Mouse (Mus musculus) CD4-positive, CD25-positive, alpha-beta regulatory T cell, adult 9 weeks (primary cell): ENCODE results near the gene Gm10720. TPM values are rescaled to one million over a fixed set of nuclear protein-coding genes. Genes with fewer than 3 reads are reported as not detected.

Source experiments
- polyA plus RNA-seq: library from polyadenylated mRNA; unstranded; fragments of 100-300 nt; shearing (Covaris generic); gene quantifications from one replicate; pipeline ENCODE4 v1.2.1, GENCODE M21; 2017

Gm10720 gene
- not detected for polyA plus RNA-seq

DNA sequence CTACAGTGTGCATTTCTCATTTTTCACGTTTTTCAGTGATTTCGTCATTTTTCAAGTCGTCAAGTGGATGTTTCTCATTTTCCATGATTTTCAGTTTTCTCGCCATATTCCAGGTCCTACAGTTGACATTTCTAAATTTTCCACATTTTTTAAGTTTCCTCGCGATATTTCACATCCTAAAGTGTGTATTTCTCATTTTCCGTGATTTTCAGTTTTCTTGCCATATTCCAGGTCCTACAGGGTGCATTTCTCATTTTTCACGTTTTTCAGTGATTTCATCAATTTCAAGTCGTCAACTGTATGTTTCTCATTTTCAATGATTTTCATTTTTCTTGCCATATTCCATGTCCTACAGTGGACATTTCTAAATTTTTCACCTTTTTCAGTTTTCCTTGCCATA is at the start of gene Gm10720:
Gene Gm10720 (plus strand): TSS at position 301 of the 400 bp plus-strand sequence.

DNA sequence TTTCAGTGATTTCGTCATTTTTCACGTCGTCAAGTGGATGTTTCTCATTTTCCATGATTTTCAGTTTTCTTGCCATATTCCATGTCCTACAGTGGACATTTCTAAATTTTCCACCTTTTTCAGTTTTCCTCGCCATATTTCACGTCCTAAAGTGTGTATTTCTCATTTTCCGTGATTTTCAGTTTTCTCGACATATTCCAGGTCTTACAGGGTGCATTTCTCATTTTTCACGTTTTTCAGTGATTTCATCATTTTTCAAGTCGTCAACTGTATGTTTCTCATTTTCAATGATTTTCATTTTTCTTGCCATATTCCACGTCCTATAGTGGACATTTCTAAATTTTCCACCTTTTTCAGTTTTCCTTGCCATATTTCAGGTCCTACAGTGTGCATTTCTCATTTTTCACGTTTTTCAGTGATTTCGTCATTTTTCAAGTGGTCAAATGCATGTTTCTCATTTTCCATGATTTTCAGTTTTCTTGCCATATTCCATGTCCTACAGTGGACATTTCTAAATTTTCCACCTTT is 14.9 kb upstream of the Gm10720 start, which contains the start of gene Gm10722:
Gene Gm10722 (plus strand): TSS at position 478 of the 528 bp plus-strand sequence.

DNA sequence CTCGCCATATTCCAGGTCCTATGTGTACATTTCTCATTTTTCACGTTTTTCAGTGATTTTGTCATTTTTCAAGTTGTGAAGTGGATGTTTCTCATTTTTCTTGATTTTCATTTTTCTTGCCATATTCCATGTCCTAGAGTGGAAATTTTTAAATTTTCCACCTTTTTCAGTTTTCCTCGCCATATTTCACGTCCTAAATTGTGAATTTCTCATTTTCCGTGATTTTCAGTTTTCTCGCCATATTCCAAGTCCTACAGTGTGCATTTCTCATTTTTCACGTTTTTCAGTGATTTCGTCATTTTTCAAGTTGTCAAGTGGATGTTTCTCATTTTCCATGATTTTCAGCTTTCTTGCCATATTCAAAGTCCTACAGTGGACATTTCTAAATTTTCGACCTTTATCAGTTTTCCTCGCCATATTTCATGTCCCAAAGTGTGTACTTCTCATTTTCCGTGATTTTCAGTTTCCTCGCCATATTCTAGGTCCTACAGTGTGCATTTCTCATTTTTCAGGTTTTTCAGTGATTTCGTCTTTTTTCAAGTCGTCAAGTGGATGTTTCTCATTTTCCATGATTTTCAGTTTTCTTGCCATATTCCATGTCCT is 12.6 kb upstream of the Gm10720 start, which contains the start of gene Gm11168:
Gene Gm11168 (plus strand): TSS at position 553 of the 603 bp plus-strand sequence.

DNA sequence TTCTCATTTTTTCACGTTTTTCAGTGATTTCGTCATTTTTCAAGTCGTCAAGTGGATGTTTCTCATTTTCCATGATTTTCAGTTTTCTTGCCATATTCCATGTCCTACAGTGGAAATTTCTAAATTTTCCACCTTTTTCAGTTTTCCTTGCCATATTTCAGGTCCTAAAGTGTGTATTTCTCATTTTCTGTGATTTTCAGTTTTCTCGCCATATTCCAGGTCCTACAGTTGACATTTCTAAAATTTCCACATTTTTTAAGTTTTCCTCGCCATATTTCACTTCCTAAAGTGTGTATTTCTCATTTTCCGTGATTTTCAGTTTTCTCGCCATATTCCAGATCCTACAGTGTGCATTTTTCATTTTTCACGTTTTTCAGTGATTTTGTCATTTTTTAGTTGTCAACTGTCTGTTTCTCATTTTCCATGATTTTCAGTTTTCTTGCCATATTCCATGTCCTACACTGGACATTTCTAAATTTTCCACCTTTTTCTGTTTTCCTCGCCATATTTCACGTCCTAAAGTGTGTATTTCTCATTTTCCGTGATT is 2.6 kb upstream of the Gm10720 start, which contains the start of gene Gm10721:
Gene Gm10721 (plus strand): TSS at position 408 of the 547 bp plus-strand sequence.

DNA sequence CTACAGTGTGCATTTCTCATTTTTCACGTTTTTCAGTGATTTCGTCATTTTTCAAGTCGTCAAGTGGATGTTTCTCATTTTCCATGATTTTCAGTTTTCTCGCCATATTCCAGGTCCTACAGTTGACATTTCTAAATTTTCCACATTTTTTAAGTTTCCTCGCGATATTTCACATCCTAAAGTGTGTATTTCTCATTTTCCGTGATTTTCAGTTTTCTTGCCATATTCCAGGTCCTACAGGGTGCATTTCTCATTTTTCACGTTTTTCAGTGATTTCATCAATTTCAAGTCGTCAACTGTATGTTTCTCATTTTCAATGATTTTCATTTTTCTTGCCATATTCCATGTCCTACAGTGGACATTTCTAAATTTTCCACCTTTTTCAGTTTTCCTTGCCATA is 1.7 kb downstream of the Gm10720 start, which contains the start of gene Gm10719:
Gene Gm10719 (plus strand): TSS at position 301 of the 400 bp plus-strand sequence.

DNA sequence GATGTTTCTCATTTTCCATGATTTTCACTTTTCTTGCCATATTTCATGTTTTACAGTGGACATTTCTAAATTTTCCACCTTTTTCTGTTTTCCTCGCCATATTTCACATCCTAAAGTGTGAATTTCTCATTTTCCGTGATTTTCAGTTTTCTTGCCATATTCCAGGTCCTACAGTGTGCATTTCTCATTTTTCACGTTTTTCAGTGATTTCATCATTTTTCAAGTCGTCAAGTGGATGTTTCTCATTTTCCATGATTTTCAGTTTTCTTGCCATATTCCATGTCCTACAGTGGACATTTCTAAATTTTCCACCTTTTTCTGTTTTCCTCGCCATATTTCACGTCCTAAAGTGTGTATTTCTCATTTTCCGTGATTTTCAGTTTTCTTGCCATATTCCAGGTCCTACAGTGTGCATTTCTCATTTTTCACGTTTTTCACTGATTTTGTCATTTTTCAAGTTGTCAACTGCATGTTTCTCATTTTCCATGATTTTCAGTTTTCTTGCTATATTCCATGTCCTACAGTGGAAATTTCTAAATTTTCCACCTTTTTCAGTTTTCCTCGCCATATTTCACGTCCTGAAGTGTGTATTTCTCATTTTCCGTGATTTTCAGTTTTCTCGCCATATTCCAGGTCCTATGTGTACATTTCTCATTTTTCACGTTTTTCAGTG is 8.0 kb downstream of the Gm10720 start, which contains the start of gene Gm10718:
Gene Gm10718 (plus strand): TSS at position 236 of the 673 bp plus-strand sequence.

DNA sequence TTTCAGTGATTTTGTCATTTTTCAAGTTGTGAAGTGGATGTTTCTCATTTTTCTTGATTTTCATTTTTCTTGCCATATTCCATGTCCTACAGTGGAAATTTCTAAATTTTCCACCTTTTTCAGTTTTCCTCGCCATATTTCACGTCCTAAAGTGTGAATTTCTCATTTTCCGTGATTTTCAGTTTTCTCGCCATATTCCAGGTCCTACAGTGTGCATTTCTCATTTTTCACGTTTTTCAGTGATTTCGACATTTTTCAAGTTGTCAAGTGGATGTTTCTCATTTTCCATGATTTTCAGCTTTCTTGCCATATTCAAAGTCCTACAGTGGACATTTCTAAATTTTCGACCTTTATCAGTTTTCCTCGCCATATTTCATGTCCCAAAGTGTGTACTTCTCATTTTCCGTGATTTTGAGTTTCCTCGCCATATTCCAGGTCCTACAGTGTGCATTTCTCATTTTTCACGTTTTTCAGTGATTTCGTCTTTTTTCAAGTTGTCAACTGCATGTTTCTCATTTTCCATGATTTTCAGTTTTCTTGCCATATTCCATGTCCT is 9.5 kb downstream of the Gm10720 start, which contains the start of gene Gm10717:
Gene Gm10717 (plus strand): TSS at position 506 of the 556 bp plus-strand sequence.

DNA sequence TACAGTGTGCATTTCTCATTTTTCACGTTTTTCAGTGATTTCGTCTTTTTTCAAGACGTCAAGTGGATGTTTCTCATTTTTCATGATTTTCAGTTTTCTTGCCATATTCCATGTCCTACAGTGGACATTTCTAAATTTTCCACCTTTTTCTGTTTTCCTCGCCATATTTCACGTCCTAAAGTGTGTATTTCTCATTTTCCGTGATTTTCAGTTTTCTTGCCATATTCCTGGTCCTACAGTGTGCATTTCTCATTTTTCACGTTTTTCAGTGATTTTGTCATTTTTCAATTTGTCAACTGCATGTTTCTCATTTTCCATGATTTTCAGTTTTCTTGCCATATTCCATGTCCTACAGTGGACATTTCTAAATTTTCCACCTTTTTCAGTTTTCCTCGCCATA is 18.8 kb downstream of the Gm10720 start, which contains the start of gene Gm17535:
Gene Gm17535 (plus strand): TSS at position 301 of the 400 bp plus-strand sequence.

DNA sequence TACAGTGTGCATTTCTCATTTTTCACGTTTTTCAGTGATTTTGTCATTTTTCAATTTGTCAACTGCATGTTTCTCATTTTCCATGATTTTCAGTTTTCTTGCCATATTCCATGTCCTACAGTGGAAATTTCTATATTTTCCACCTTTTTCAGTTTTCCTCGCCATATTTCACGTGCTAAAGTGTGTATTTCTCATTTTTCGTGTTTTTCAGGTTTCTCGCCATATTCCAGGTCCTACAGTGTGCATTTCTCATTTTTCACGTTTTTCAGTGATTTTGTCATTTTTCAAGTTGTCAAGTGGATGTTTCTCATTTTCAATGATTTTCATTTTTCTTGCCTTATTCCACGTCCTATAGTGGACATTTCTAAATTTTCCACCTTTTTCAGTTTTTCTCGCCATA is 21.1 kb downstream of the Gm10720 start, which contains the start of gene Gm10715:
Gene Gm10715 (plus strand): TSS at position 301 of the 400 bp plus-strand sequence.

Other genes with a start within 250 kb of the Gm10720 start
- gene Gm10722, start 14.7 kb upstream of the Gm10720 start, polyA plus RNA-seq = 2.1 TPM
- gene Gm11168, start 12.3 kb upstream of the Gm10720 start, polyA plus RNA-seq = 4.1 TPM
- 0.91 TPM for gene Gm10721, start 2.5 kb upstream of the Gm10720 start, polyA plus RNA-seq
- 4.6 TPM for gene Gm10719, start 1.8 kb downstream of the Gm10720 start, polyA plus RNA-seq
- 3.2 TPM for gene Gm10718, start 7.9 kb downstream of the Gm10720 start, polyA plus RNA-seq
- 12.9 TPM for gene Gm10717, start 9.8 kb downstream of the Gm10720 start, polyA plus RNA-seq
- 1.2 TPM for gene Gm17535, start 18.9 kb downstream of the Gm10720 start, polyA plus RNA-seq
- gene Gm10715, start 21.2 kb downstream of the Gm10720 start, polyA plus RNA-seq = 0.56 TPM